Mouse (Mus musculus) megakaryocyte, embryonic 14.5 days (primary cell): Measurements from ENCODE around the gene Gm9774. TPM values are rescaled to one million over a fixed set of nuclear protein-coding genes. Genes with fewer than 3 reads are reported as not detected.

Experiments used
- H3K27me3 ChIP-seq: replicated peaks from 2 replicates; pipeline ENCODE3; 2012; ENCODE audit warnings: inconsistent platforms
- H3K36me3 ChIP-seq: replicated peaks from 2 replicates; pipeline ENCODE3; 2012; ENCODE audit warnings: low read length, inconsistent platforms, mixed read lengths
- H3K4me1 ChIP-seq: 2 replicates; pipeline ENCODE4 v1.6.1; 2012; ENCODE audit warnings: inconsistent platforms
- H3K4me3 ChIP-seq: replicated peaks from 2 replicates; pipeline ENCODE3; 2012; ENCODE audit warnings: moderate library complexity, mild to moderate bottlenecking, inconsistent platforms
- H3K9me3 ChIP-seq: 2 replicates; pipeline ENCODE4 v1.6.1; 2012; ENCODE audit warnings: inconsistent platforms
- FLI1 ChIP-seq: IDR thresholded peaks from 2 replicates; pipeline ENCODE4 v1.6.1; 2012; ENCODE audit warnings: low read length, inconsistent platforms, mixed read lengths
- GATA1 ChIP-seq: IDR thresholded peaks from 3 replicates; pipeline ENCODE4 v1.6.1; 2012; ENCODE audit warnings: mixed read lengths, low read length, inconsistent platforms, borderline replicate concordance
- polyA plus RNA-seq: library from polyadenylated mRNA; stranded (reverse); fragments of >175 nt; gene quantifications from 2 replicates; pipeline ENCODE4 v1.2.3, GENCODE M21; 2012; ENCODE audit warnings: low replicate concordance; ENCODE audit not compliant: insufficient read depth

Gm9774 gene
- 10.6 and 37.8 TPM in 2 replicates for polyA plus RNA-seq

DNA sequence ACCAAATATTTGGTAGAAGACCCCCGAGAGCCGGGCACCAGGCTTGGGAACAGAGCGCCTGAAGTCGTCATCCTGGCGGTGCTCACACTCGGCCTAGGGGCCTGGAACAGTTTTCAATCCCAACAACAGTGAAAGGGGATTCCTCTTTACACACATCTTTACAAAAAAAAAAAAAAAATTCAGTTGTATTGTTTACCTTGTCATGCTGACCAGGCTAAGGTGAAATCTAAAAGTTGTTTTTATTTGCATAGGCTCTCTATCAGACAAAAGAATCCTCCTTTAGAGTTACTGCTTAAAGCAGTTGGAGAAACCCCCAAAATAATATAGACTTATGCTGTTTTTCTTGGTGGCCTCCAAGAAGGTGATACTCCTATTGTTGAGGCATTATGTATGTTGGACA is at the start of gene Gm9774:
Gene Gm9774, minus strand, starts transcription at position 101 of the 400 bp plus-strand sequence.
- TF ChIP-seq GATA1 (no peak), FLI1 (no peak)
- Histone ChIP-seq H3K27me3 (no peaks in the 10 kb centered on the region), H3K9me3 (peaks cover 9% of the 10 kb centered on the region; the same call in 1 of the 2 replicates), H3K4me1 (no peaks in the 10 kb centered on the region), H3K36me3 (no peaks in the 10 kb centered on the region), H3K4me3 (no peak within 1 kb of the TSS)

DNA sequence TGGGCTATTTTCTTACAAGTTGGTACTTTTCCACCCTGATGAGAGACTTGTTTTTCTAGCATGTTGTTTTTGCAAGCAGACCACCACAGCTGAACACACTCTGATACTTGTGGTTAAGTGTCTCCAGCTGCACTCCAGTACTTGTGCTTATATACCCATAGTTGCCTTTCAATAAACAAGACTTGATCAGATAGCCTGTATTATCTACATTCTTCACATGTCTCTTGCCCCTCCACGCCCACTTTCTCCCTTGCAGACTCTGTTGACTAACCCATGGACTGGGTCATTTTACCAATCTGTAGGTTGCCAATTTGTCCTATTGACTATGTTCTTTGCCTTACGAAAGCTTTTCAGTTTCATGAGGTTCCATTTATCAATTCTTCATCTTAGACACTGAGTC is 40.9 kb upstream of the Gm9774 start:
- H3K27me3 ChIP-seq: no peaks in the 10 kb centered on the region
- TF ChIP-seq FLI1: no peak
- TF ChIP-seq GATA1: no peak
- no peak overlapping the region for H3K4me3 ChIP-seq
- no peaks in the 10 kb centered on the region for H3K36me3 ChIP-seq
- H3K9me3 ChIP-seq: no peaks in the 10 kb centered on the region
- H3K4me1 ChIP-seq: no peaks in the 10 kb centered on the region

DNA sequence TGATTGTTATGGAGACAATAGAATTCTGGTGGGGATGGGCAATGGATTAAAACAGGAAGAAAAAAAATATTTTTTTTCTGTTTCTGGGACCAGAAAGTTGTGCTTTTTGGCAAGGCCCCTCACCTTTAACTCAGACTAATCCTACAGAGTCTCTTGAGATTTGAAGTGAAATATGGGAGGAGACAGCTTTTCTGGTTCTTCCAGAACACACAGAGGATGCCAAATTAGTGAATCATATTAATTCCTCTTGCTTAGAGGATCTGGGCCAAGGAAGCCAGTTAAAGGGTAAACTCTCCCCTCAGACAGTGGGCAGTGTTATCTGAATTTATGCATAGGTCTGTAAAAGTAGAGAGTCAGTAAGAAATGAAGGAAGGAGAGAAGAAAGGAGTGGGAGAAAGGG is 38.2 kb upstream of the Gm9774 start:
- H3K36me3 ChIP-seq: no peaks in the 10 kb centered on the region
- no peaks in the 10 kb centered on the region for H3K9me3 ChIP-seq
- H3K4me1 ChIP-seq: no peaks in the 10 kb centered on the region
- TF ChIP-seq GATA1 (no peak), FLI1 (no peak)
- no peaks in the 10 kb centered on the region for H3K27me3 ChIP-seq
- no peak overlapping the region for H3K4me3 ChIP-seq

DNA sequence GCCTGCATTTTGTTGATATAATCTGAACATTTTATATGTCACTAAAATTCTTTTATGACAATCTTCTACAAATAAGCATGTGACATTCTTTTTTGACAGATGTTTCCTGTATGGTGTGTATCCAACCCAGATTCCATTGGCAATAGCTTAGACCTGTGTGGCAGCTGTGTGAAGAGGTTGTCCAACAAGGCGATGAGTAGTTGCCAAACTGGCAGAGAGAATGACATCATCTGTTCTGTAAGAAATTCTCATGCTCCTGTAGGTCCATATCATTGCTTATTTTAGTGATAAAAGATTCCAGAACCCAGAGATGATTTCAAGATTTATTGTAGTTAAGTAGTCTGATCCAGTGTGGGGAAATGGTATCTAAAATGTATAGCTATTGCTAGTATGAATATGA is 37.4 kb upstream of the Gm9774 start:
- Histone ChIP-seq H3K4me3 (no peak overlapping the region), H3K27me3 (no peaks in the 10 kb centered on the region), H3K36me3 (no peaks in the 10 kb centered on the region), H3K4me1 (no peaks in the 10 kb centered on the region), H3K9me3 (no peaks in the 10 kb centered on the region)
- TF ChIP-seq FLI1: no peak
- no peak for TF ChIP-seq GATA1

DNA sequence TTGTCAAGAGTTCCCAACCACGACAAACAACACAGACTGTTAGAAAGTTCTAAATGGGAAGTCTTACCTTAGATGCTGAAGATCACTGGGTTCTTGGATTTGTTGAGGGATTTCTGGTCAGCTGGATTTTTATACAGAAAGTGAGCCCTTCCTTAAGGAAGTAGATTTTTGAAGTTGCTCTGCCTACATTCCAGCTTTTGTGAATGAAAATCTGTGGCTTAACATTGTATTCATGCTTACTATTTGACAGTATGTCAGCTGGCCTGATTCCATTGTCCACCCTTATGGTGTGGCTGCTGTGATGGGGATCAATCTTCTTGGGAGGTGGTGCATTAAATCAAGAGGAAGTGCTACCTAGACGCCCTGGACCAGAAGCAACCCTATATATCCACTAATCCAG is 29.4 kb upstream of the Gm9774 start, which contains the start of gene Sprr3:
Gene Sprr3, minus strand, starts transcription at position 101 of the 400 bp plus-strand sequence.
- Histone ChIP-seq H3K9me3 (no peaks in the 10 kb centered on the region), H3K4me3 (no peak within 1 kb of the TSS), H3K27me3 (no peaks in the 10 kb centered on the region), H3K36me3 (no peaks in the 10 kb centered on the region), H3K4me1 (no peaks in the 10 kb centered on the region)
- TF ChIP-seq GATA1 (no peak), FLI1 (no peak)

DNA sequence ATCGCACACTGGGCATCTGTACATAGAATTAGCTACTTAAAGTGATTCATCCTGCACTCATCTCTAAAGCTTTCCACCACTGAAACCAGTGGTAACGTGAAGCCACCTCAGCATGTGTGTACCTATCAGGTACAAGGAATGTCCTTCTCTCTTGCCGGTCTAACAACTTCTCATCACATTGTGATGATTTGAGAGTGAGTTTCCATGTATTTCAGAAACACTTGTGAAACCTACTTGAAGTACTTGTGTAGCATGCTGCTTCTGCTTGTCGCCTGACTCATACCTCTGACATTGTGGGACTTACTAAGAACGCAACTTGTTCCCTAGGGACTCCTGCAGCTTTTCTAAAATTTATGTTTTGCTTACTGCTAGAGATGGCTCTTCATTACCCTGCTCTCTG is 25.9 kb upstream of the Gm9774 start:
- Histone ChIP-seq H3K9me3 (no peaks in the 10 kb centered on the region), H3K27me3 (no peaks in the 10 kb centered on the region), H3K4me1 (no peaks in the 10 kb centered on the region), H3K4me3 (no peak overlapping the region), H3K36me3 (no peaks in the 10 kb centered on the region)
- no peak for TF ChIP-seq FLI1
- no peak for TF ChIP-seq GATA1

DNA sequence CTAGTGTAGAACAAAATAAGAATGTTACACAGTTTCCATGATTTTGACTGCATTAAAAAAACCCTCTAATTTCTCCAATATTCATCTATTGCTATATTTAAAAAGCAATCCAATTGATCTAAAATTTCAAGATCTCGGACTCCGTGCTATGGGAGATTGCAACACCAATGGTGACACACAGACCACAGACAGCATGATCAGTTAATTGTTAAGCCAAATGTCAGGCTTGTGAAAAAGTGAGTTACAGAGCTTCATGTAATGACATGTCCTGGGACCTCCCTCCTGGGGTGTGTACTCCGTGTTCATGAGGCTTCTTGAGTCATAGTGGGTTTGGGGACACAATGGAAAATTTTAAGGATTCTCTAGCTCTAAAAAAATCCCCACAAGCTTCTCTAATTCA is 11.0 kb upstream of the Gm9774 start:
- Histone ChIP-seq H3K27me3 (no peaks in the 10 kb centered on the region), H3K4me1 (no peaks in the 10 kb centered on the region), H3K36me3 (no peaks in the 10 kb centered on the region), H3K4me3 (no peak overlapping the region), H3K9me3 (no peaks in the 10 kb centered on the region)
- no peak for TF ChIP-seq FLI1
- TF ChIP-seq GATA1: no peak

DNA sequence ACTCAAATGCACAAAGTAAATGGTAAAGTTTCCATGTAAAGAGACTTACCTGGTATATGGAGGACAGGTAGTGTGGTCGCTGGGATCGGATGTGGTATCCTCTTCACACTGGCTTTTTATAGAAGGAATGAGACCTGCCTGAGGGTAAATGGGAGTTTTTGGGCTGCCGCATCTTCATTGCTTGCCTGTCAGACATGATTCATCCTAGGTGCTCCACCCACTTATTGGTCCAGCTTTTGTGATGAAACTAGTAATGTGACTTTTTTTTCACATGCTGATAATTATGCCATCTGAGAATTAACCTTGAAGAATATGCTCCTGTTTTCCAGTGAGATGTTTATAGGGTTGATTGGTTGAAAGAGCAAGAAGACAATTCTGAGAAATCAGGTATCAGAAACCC is 9.5 kb upstream of the Gm9774 start, which contains the start of gene Sprr1b:
Gene Sprr1b, minus strand, starts transcription at position 101 of the 400 bp plus-strand sequence.
- H3K36me3 ChIP-seq: no peaks in the 10 kb centered on the region
- no peaks in the 10 kb centered on the region for H3K27me3 ChIP-seq
- TF ChIP-seq FLI1 (no peak), GATA1 (no peak)
- no peak within 1 kb of the TSS for H3K4me3 ChIP-seq
- no peaks in the 10 kb centered on the region for H3K4me1 ChIP-seq
- H3K9me3 ChIP-seq: no peaks in the 10 kb centered on the region

DNA sequence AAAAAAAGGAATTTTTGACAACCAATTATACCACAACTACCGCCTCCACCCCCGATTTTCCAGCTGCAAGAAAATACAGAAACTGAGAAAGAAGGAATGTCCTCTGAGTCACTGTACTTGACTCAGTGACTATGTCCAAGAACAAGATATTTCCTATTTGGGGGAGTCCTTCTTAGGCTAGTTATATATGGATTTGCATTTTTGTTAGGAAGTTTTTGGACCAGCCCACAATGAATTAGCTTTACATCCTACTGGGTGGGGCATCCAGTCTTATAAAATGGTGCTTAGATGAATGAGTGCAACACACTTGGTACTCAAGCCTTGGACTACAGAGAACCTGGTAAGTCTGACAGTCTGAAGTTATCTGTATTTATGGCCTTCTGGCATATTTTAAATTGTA is 3.1 kb upstream of the Gm9774 start, which contains the start of gene Sprr2k:
Gene Sprr2k, plus strand, starts transcription at position 301 of the 400 bp plus-strand sequence.
- Histone ChIP-seq H3K4me3 (no peak within 1 kb of the TSS), H3K9me3 (peaks cover 9% of the 10 kb centered on the region; the same call in 1 of the 2 replicates), H3K27me3 (no peaks in the 10 kb centered on the region), H3K4me1 (no peaks in the 10 kb centered on the region), H3K36me3 (no peaks in the 10 kb centered on the region)
- no peak for TF ChIP-seq GATA1
- no peak for TF ChIP-seq FLI1

DNA sequence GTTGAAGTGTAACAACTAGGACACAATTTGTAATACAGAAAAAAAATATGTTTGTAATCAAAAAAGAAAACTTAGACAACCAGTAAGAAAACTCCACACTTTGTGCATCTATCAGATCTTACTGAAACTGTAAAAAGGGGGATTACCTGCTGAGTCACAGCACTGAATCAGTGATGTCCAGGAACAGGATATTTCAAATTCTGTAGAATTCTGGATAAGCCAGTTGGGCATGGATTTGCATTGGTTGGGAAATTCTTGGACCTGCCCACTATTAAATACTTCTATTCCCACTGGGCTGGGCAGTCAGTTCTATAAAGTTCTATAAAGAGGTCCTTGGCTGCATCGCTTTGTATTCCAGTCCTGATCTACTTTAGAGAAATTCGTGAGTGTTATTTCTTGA is 11.4 kb downstream of the Gm9774 start, which contains the start of gene Sprr2j-ps:
Gene Sprr2j-ps, plus strand, starts transcription at position 301 of the 400 bp plus-strand sequence.
- H3K9me3 ChIP-seq: no peaks in the 10 kb centered on the region
- H3K4me3 ChIP-seq: no peak within 1 kb of the TSS
- TF ChIP-seq GATA1 (no peak), FLI1 (no peak)
- H3K27me3 ChIP-seq: no peaks in the 10 kb centered on the region
- no peaks in the 10 kb centered on the region for H3K4me1 ChIP-seq
- no peaks in the 10 kb centered on the region for H3K36me3 ChIP-seq

DNA sequence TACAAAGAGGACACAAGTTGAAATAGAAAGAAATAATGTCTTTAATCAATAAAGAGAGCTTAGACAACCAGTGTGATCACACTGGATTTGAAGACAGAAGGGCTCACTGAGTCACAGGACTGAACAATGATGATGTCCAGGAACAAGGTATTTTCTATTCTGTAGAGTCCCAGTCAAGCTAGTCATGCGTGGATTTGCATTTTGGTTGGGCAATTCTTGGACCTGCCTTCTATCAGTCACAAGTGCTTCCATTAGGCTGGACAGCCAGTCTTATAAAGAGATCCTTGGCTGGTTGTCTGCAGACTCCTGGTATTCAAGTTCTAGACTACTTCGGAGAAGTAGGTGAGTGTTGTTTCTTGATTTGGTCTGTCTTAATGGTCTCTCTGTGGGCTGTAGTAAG is 21.5 kb downstream of the Gm9774 start, which contains the start of gene Sprr2i:
Gene Sprr2i, plus strand, starts transcription at position 301 of the 400 bp plus-strand sequence.
- TF ChIP-seq GATA1 (no peak), FLI1 (no peak)
- Histone ChIP-seq H3K4me3 (no peak within 1 kb of the TSS), H3K27me3 (no peaks in the 10 kb centered on the region), H3K36me3 (no peaks in the 10 kb centered on the region), H3K9me3 (peaks cover 4% of the 10 kb centered on the region; the same call in 1 of the 2 replicates), H3K4me1 (no peaks in the 10 kb centered on the region)
